Mouse (Mus musculus): ENCODE measurements around the gene Pcyt1b. TPM values are rescaled to one million over a fixed set of nuclear protein-coding genes. Genes with fewer than 3 reads are reported as not detected.

Gene Pcyt1b
- total and polyA plus RNA-seq, 3 experiments: 1.8 to 17.1 (median 16.8) TPM

DNA sequence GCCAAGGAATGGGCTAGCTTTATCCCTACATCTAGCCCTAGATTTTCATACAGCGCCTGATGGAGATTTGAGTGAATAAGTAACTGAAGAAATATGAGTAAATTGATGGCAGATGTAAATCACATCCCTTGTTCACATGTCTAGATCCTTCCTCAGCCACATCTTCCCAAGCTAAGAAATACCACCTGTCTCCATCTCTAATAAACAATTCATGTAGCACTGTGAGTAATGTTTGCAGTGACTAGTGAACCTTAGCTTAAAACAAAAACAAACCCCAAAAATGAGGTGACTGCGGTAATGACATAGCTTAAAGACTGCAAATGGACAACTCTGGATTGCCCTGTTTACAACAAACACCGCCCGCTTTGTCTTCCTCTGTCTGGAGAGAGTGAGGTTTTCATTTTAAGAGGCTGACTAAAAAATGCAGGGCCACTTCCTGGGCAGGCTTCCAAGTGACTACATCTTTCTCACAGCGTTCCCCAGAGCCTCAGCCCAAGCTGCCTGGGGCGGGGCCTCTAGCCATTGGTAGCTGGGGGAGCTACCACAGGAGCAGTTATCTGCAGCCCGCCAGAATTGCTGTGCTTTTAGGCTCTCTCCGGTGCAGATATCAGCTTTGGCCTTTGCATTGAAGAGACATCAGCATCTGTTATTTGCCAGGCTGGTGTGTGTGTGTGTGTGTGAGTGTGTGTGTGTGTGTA, 46.0 kb downstream of the Pcyt1b start:
- H3K4me1 ChIP-seq (ENCODE audit: insufficient read depth, low read depth, low read length): peaks cover 32% of the 10 kb centered on the region
- ATAC-seq (ENCODE audit: extremely low read depth, insufficient number of reproducible peaks, low FRiP score, poor library complexity, severe bottlenecking): peak; percentile 95
- H3K27me3 ChIP-seq (ENCODE audit: insufficient read depth, low read length): no peaks in the 10 kb centered on the region
- TF ChIP-seq TAL1 (conservative IDR thresholded peaks at IDR 0.05; ENCODE audit: low read depth, low read length): 0 out of 2 replicates have a peak, but pooled peaks have one; percentile 10
- TF ChIP-seq CTCF (IDR thresholded peaks at IDR 0.05; ENCODE audit: low read depth, low read length): no peak
- peaks cover 9% of the 10 kb centered on the region for H3K36me3 ChIP-seq (replicated peaks)
- peak overlapping the region; percentile 13; the same call in 1 of the 2 replicates for H3K4me3 ChIP-seq (ENCODE audit: low read depth, low read length)
- DNase-seq (ENCODE audit: low spot score): peak; percentile 41
- no peaks in the 10 kb centered on the region for H3K9me3 ChIP-seq (replicated peaks)

DNA sequence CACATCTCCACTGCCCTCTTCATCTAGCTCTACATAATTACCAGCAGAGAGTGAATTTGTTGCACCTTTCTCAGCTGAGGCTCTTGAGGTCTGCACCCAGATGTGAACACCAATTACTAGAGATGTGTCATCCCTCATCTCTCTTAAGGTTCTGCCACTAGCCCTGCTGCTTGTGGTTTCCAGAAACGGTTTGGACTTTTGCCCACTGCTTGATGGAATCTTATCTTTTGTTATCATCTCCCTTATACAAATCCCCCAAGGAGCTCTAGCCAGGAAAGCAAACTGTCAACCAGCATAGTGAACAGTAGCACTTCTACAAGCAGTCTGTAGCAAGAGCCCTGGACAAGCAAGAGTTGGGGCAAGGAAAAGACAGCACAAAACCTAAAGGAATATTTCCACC, 57.9 kb downstream of the Pcyt1b start:
- Histone ChIP-seq H3K4me3 (ENCODE audit: low read depth, low read length) (no peak overlapping the region), H3K9me3 (replicated peaks) (no peaks in the 10 kb centered on the region), H3K36me3 (replicated peaks) (peaks cover 1% of the 10 kb centered on the region), H3K4me1 (ENCODE audit: insufficient read depth, low read depth, low read length) (no peaks in the 10 kb centered on the region), H3K27me3 (ENCODE audit: insufficient read depth, low read length) (no peaks in the 10 kb centered on the region)
- TF ChIP-seq CTCF (IDR thresholded peaks at IDR 0.05; ENCODE audit: low read depth, low read length) (no peak), TAL1 (conservative IDR thresholded peaks at IDR 0.05; ENCODE audit: low read depth, low read length) (no peak), GATA1 (IDR thresholded peaks at IDR 0.05; ENCODE audit: borderline replicate concordance, low read length) (no peak), POLR2AphosphoS5 (IDR thresholded peaks at IDR 0.05; ENCODE audit: insufficient replicate concordance, low read depth, low read length) (no peak), GATA2 (IDR thresholded peaks at IDR 0.05; ENCODE audit: borderline replicate concordance, low read depth, low read length) (no peak)
- ATAC-seq (ENCODE audit: extremely low read depth, insufficient number of reproducible peaks, low FRiP score, poor library complexity, severe bottlenecking) (no peak), DNase-seq (ENCODE audit: low spot score) (no peak)

DNA sequence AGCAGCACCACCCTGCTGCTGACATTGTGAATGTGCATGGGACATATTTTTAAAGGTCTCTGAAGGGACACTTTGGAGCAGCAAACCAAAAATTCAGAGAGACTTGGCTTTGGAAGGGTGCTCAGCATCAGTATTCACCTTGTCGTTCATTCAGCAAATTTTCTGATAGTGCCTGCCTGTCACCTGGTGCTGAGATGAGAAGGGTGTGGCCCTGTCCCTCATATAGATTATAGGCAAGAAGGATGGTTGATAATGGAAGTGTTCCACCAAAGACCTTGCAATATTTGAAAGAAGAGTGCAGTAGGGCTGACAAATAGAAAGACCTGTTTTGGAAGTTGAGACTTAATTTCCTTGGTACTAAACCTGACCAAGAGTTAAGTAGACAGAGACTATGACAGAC, 74.9 kb downstream of the Pcyt1b start:
- DNase-seq (ENCODE audit: low spot score): no peak
- no peak for TF ChIP-seq POLR2AphosphoS5 (IDR thresholded peaks at IDR 0.05; ENCODE audit: insufficient replicate concordance, low read depth, low read length)
- TF ChIP-seq TAL1 (conservative IDR thresholded peaks at IDR 0.05; ENCODE audit: low read depth, low read length): no peak
- TF ChIP-seq GATA2 (IDR thresholded peaks at IDR 0.05; ENCODE audit: borderline replicate concordance, low read depth, low read length): no peak
- H3K36me3 ChIP-seq (replicated peaks): peaks cover 12% of the 10 kb centered on the region
- H3K27me3 ChIP-seq (ENCODE audit: insufficient read depth, low read length): no peaks in the 10 kb centered on the region
- H3K4me1 ChIP-seq (ENCODE audit: insufficient read depth, low read depth, low read length): peaks cover 23% of the 10 kb centered on the region
- no peak overlapping the region for H3K4me3 ChIP-seq (ENCODE audit: low read depth, low read length)
- no peaks in the 10 kb centered on the region for H3K9me3 ChIP-seq (replicated peaks)
- ATAC-seq (ENCODE audit: extremely low read depth, insufficient number of reproducible peaks, low FRiP score, poor library complexity, severe bottlenecking): no peak

DNA sequence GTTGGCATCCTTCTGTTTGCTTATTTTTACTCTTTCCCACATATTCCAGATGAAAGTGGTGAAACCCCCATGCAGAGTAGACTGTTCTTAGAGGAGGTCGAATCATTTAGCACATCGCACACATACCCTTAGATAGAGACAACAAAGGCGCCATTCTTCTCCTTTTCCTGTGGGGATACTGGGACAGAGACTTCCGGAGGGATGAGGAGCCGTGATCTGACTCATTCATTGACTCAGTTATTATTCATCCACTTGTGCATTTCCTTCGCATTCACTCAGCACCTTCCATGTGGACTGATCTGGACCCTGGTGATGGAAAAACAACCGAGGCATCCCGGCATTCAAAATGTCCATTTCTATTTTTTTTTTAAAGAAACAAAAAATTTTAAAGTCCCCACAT, 76.2 kb downstream of the Pcyt1b start:
- DNase-seq (ENCODE audit: low spot score) (no peak), ATAC-seq (ENCODE audit: extremely low read depth, insufficient number of reproducible peaks, low FRiP score, poor library complexity, severe bottlenecking) (no peak)
- no peaks in the 10 kb centered on the region for H3K9me3 ChIP-seq (replicated peaks)
- H3K4me3 ChIP-seq (ENCODE audit: low read depth, low read length): no peak overlapping the region
- TF ChIP-seq GATA2 (IDR thresholded peaks at IDR 0.05; ENCODE audit: borderline replicate concordance, low read depth, low read length) (no peak), CTCF (IDR thresholded peaks at IDR 0.05; ENCODE audit: low read depth, low read length) (no peak), GATA1 (IDR thresholded peaks at IDR 0.05; ENCODE audit: borderline replicate concordance, low read length) (no peak), POLR2AphosphoS5 (IDR thresholded peaks at IDR 0.05; ENCODE audit: insufficient replicate concordance, low read depth, low read length) (no peak), TAL1 (conservative IDR thresholded peaks at IDR 0.05; ENCODE audit: low read depth, low read length) (no peak)
- H3K36me3 ChIP-seq (replicated peaks): peaks cover 16% of the 10 kb centered on the region
- H3K27me3 ChIP-seq (ENCODE audit: insufficient read depth, low read length): no peaks in the 10 kb centered on the region
- peaks cover 23% of the 10 kb centered on the region for H3K4me1 ChIP-seq (ENCODE audit: insufficient read depth, low read depth, low read length)

DNA sequence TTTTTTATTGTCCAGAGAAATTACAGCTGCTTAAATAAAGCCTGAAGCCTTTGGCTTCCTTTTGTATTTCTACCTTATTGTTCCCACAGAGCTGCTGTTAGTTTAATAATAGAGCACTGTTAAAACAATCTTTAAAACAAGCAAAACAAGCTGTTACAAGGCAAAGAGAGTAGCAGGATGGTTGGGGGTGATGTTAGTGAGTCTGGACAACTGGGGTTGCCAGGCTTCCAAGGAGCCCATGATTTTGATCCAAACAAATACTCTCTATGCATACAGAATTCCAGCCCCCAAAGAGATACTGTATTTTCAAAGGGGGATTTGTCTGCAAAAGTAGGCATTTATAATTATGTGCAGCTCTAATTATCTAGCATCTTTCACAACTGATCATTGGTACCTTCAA, 77.7 kb downstream of the Pcyt1b start:
- peaks cover 23% of the 10 kb centered on the region for H3K4me1 ChIP-seq (ENCODE audit: insufficient read depth, low read depth, low read length)
- no peaks in the 10 kb centered on the region for H3K27me3 ChIP-seq (ENCODE audit: insufficient read depth, low read length)
- H3K4me3 ChIP-seq (ENCODE audit: low read depth, low read length): no peak overlapping the region
- H3K9me3 ChIP-seq (replicated peaks): no peaks in the 10 kb centered on the region
- DNase-seq (ENCODE audit: low spot score): no peak
- peaks cover 19% of the 10 kb centered on the region for H3K36me3 ChIP-seq (replicated peaks)
- no peak for ATAC-seq (ENCODE audit: extremely low read depth, insufficient number of reproducible peaks, low FRiP score, poor library complexity, severe bottlenecking)
- no peak for TF ChIP-seq GATA2 (IDR thresholded peaks at IDR 0.05; ENCODE audit: borderline replicate concordance, low read depth, low read length)
- TF ChIP-seq GATA1 (IDR thresholded peaks at IDR 0.05; ENCODE audit: borderline replicate concordance, low read length): no peak
- TF ChIP-seq CTCF (IDR thresholded peaks at IDR 0.05; ENCODE audit: low read depth, low read length): no peak
- TF ChIP-seq POLR2AphosphoS5 (IDR thresholded peaks at IDR 0.05; ENCODE audit: insufficient replicate concordance, low read depth, low read length): no peak
- TF ChIP-seq TAL1 (conservative IDR thresholded peaks at IDR 0.05; ENCODE audit: low read depth, low read length): no peak

DNA sequence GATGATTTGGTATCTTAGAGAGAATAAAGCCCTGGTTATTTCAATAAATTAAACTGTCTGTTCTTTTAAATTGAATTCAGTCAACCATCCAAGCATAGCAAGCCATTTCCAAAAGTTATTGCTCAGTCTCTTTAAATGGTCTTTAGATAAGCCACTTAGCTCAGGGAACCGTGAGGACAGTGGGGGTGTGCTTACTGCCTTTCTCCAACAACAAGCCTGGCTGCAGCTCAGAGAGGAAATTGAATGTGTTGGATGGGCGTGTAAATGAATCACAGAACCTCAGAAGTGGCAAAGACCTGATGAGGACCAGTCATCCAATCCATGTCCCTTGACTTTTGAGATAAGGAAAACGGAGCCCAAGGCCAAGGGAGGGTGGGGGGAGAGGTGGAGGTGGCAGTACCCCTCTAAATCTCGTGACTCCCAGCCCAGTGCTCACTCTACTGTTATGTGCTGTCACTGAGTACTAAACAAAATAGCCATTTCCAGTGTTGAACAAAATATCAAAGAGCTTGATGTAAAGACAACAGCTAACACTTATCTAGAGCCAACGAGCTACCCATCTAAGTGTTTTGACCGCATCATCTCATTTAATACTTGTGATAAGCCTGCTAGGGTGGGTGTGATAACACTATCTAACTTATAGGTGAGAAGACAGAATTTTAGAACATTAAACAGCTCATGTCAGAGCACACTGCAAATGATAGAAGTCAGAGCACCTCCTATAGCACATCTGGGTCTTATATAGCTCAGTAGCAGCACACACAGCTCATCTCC, 78.5 kb downstream of the Pcyt1b start:
- Histone ChIP-seq H3K4me3 (ENCODE audit: low read depth, low read length) (no peak overlapping the region; the same call in 1 of the 2 replicates), H3K27me3 (ENCODE audit: insufficient read depth, low read length) (no peaks in the 10 kb centered on the region), H3K9me3 (replicated peaks) (no peaks in the 10 kb centered on the region), H3K4me1 (ENCODE audit: insufficient read depth, low read depth, low read length) (peaks cover 23% of the 10 kb centered on the region), H3K36me3 (replicated peaks) (peaks cover 19% of the 10 kb centered on the region)
- TF ChIP-seq TAL1 (conservative IDR thresholded peaks at IDR 0.05; ENCODE audit: low read depth, low read length) (0 out of 2 replicates have a peak, but pooled peaks have one; percentile 32), POLR2AphosphoS5 (IDR thresholded peaks at IDR 0.05; ENCODE audit: insufficient replicate concordance, low read depth, low read length) (no peak), GATA1 (IDR thresholded peaks at IDR 0.05; ENCODE audit: borderline replicate concordance, low read length) (no peak), CTCF (IDR thresholded peaks at IDR 0.05; ENCODE audit: low read depth, low read length) (no peak), GATA2 (IDR thresholded peaks at IDR 0.05; ENCODE audit: borderline replicate concordance, low read depth, low read length) (no peak)
- peak; percentile 8 for DNase-seq (ENCODE audit: low spot score)
- ATAC-seq (ENCODE audit: extremely low read depth, insufficient number of reproducible peaks, low FRiP score, poor library complexity, severe bottlenecking): peak; percentile 80

Measured in G1E (cell line).